Mouse (Mus musculus) kidney, embryonic 16.5 days (tissue): ENCODE measurements at regions not wholly inside any gene's neighbourhood (a gene's known extent, or its start where the extent isn't known, plus 50 kb on each side); places are given as distances from the start of the nearest gene placed in this dataset.
A peak's percentile ranks its signal among the peaks of the same experiment; 100 is the strongest.

Source experiments
- ATAC-seq: fragments of 200-750 bp; cut with Nextera tagmentation; 2 replicates; pipeline ENCODE4 v1.8.0; 2017; ENCODE audit warnings: moderate TSS enrichment; ENCODE audit not compliant: low FRiP score, low TSS enrichment
- H3K27ac ChIP-seq: fragments of 300-500 bp; sonication (generic); 2 replicates; pipeline ENCODE4 v1.5.1; 2014; ENCODE audit warnings: low read length
- H3K27me3 ChIP-seq: fragments of 300-500 bp; sonication (generic); 2 replicates; pipeline ENCODE4 v1.6.1; 2014; ENCODE audit warnings: low read length, control low read depth, mixed read lengths; ENCODE audit not compliant: insufficient read depth
- H3K36me3 ChIP-seq: fragments of 300-500 bp; sonication (generic); 2 replicates; pipeline ENCODE4 v1.6.1; 2014; ENCODE audit warnings: low read length, control low read depth, mixed read lengths; ENCODE audit not compliant: insufficient read depth
- H3K4me1 ChIP-seq: fragments of 300-500 bp; sonication (generic); 2 replicates; pipeline ENCODE4 v1.6.1; 2014; ENCODE audit warnings: low read length, control low read depth, mixed read lengths; ENCODE audit not compliant: insufficient read depth
- H3K4me2 ChIP-seq: fragments of 300-500 bp; sonication (generic); replicated peaks from 2 replicates; pipeline ENCODE4 v1.6.1; 2014; ENCODE audit warnings: low read depth, low read length
- H3K4me3 ChIP-seq: fragments of 300-500 bp; sonication (generic); 2 replicates; pipeline ENCODE4 v1.5.1; 2014; ENCODE audit warnings: mild to moderate bottlenecking, low read length
- H3K9ac ChIP-seq: fragments of 300-500 bp; sonication (generic); replicated peaks from 2 replicates; pipeline ENCODE4 v1.6.1; 2014; ENCODE audit warnings: low read length
- H3K9me3 ChIP-seq: fragments of 300-500 bp; sonication (generic); 2 replicates; pipeline ENCODE4 v1.6.1; 2016; ENCODE audit warnings: low read length, control low read depth
- WGBS: fragments of 180-500 bp; shearing (Covaris S2); extraction: QIAGEN DNeasy Blood & Tissue Kit; methylation state at CpG from one replicate; pipeline ENCODE4 v1.1.7; 2014; 5-methylcytosine and 5-hydroxymethylcytosine counted together

DNA sequence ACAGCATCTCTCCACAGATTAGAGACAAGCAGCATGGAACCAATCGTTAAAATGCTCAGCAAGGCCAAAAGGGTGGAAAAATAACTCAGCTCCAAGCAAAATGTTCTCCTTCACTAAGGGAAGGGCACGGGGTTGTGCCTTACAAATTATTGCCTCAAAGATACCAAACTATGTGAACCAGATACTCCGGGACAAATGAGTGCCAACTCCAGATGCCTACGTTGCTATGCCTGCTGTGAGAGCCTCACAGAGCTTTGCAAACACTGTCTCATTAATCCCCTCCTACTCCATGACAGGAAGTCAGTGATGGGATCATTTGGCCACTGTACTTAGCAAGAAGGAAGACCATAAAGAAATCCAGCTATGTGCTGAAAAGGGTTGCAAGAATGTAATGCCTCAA lies 345.9 kb upstream of the Map3k7 start:
- Histone ChIP-seq H3K4me1 (peaks cover 8% of the 10 kb centered on the region), H3K36me3 (no peaks in the 10 kb centered on the region), H3K27me3 (no peaks in the 10 kb centered on the region), H3K4me3 (no peak overlapping the region), H3K27ac (no peak overlapping the region), H3K9ac (no peak overlapping the region), H3K9me3 (no peaks in the 10 kb centered on the region), H3K4me2 (no peak overlapping the region)
- ATAC-seq: no peak
- WGBS: 48% methylated on average over 4 of the region's 4 CpGs

GRCm38 (mm10) chr4:31621205-31621604 lies 342.7 kb upstream of the Map3k7 start:
- WGBS: 95% methylated on average over 2 of the region's 2 CpGs
- Histone ChIP-seq H3K4me3 (no peak overlapping the region), H3K9ac (no peak overlapping the region), H3K4me1 (no peaks in the 10 kb centered on the region), H3K36me3 (no peaks in the 10 kb centered on the region), H3K9me3 (no peaks in the 10 kb centered on the region), H3K27me3 (no peaks in the 10 kb centered on the region), H3K4me2 (no peak overlapping the region), H3K27ac (no peak overlapping the region)
- no peak for ATAC-seq

DNA sequence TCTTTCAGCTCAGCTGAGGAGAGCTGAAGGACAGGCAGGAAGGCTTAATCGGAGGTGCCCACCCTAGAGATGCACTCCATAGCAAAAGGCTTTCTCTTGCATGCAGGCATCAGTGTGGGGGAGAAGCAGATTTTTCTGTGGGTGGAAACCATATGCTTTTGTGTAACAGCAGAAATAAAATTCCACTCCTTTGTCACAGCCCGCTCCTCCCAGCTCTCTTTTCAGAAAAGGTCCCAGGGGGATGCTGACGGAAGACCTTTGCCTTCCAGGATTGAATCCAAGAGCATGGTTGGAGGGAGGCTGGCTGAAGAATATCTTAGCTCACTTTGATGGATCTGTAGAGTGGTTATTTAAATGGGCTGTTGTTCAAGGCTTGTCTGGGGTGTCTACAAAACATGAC lies 336.8 kb upstream of the Map3k7 start:
- no peak overlapping the region for H3K9ac ChIP-seq
- no peaks in the 10 kb centered on the region for H3K9me3 ChIP-seq
- H3K4me2 ChIP-seq: no peak overlapping the region
- no peak overlapping the region for H3K27ac ChIP-seq
- 54% methylated on average over 3 of the region's 3 CpGs for WGBS
- no peaks in the 10 kb centered on the region for H3K27me3 ChIP-seq
- ATAC-seq: no peak
- H3K4me1 ChIP-seq: no peaks in the 10 kb centered on the region
- H3K4me3 ChIP-seq: no peak overlapping the region
- no peaks in the 10 kb centered on the region for H3K36me3 ChIP-seq

DNA sequence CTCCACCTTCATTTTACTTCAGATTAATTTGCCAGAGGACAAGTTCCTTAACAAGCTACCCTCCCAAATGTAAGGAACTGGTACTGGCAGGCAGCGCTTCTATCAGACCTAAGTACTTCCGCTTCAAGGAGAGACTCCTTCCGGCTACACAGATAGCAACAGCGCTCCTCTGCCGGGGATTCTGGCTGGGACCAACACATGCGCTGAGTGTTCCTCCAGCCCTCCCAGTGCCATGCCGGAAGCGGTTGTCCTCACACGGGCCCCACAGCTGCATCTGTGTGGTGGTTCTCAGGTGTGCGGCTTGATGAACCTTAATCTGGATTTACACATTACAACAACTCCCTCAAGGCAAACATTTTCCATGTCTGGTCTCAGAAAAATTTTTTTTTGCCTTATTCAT lies 336.1 kb upstream of the Map3k7 start:
- Histone ChIP-seq H3K4me3 (no peak overlapping the region), H3K27ac (no peak overlapping the region), H3K9me3 (no peaks in the 10 kb centered on the region), H3K4me2 (no peak overlapping the region), H3K27me3 (no peaks in the 10 kb centered on the region), H3K36me3 (no peaks in the 10 kb centered on the region), H3K9ac (no peak overlapping the region), H3K4me1 (no peaks in the 10 kb centered on the region)
- 94% methylated on average over 10 of the region's 10 CpGs for WGBS
- ATAC-seq: no peak

DNA sequence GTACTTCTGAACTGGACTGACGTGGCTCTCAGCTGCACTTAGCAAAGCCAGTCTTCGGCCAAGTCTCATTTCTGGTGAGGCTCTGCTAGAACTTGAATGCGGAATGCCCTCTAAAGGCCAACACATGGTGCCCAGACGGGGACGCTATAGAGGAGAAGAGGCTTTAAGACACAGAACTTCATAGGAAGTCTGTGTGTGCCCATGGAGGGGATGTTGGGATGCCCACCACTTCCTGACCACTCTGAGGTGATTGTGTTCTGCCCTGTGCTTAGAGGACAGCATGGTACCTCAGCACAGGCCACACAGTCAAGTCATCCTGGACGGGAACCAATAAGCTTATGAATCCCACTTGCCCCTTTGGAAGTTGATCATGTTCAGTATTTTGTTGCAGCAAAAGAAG lies 325.3 kb upstream of the Map3k7 start:
- Histone ChIP-seq H3K4me3 (no peak overlapping the region), H3K9ac (no peak overlapping the region), H3K4me1 (peaks cover 10% of the 10 kb centered on the region; the same call in 1 of the 2 replicates), H3K9me3 (no peaks in the 10 kb centered on the region), H3K4me2 (no peak overlapping the region), H3K27ac (no peak overlapping the region), H3K36me3 (no peaks in the 10 kb centered on the region), H3K27me3 (no peaks in the 10 kb centered on the region)
- 91% methylated on average over 6 of the region's 6 CpGs for WGBS
- ATAC-seq: no peak

- H3K9ac ChIP-seq: no peak overlapping the region
- peak overlapping the region; percentile 22; the same call in 1 of the 2 replicates for H3K4me2 ChIP-seq
- WGBS: 34% methylated on average over 9 of the region's 9 CpGs
- ATAC-seq: peak; percentile 88
- peaks cover 10% of the 10 kb centered on the region; the same call in 1 of the 2 replicates for H3K4me1 ChIP-seq
- no peaks in the 10 kb centered on the region for H3K9me3 ChIP-seq
- no peaks in the 10 kb centered on the region for H3K27me3 ChIP-seq
- no peak overlapping the region for H3K27ac ChIP-seq
- H3K4me3 ChIP-seq: no peak overlapping the region
- no peaks in the 10 kb centered on the region for H3K36me3 ChIP-seq
Observed at GRCm38 (mm10) chr4:31642161-31642560, 321.7 kb upstream of the Map3k7 start.

GRCm38 (mm10) chr4:31642593-31643290 lies 321.2 kb upstream of the Map3k7 start:
- H3K4me2 ChIP-seq: 0 out of 2 replicates have a peak overlapping the region, but pooled peaks have one; percentile 22
- ATAC-seq: peak; percentile 53; the same call in 1 of the 2 replicates
- no peak overlapping the region for H3K9ac ChIP-seq
- H3K4me1 ChIP-seq: peaks cover 10% of the 10 kb centered on the region; the same call in 1 of the 2 replicates
- H3K36me3 ChIP-seq: no peaks in the 10 kb centered on the region
- 61% methylated on average over 10 of the region's 10 CpGs for WGBS
- H3K4me3 ChIP-seq: no peak overlapping the region
- H3K9me3 ChIP-seq: no peaks in the 10 kb centered on the region
- H3K27me3 ChIP-seq: no peaks in the 10 kb centered on the region
- H3K27ac ChIP-seq: 0 out of 2 replicates have a peak overlapping the region, but pooled peaks have one; percentile 6

DNA sequence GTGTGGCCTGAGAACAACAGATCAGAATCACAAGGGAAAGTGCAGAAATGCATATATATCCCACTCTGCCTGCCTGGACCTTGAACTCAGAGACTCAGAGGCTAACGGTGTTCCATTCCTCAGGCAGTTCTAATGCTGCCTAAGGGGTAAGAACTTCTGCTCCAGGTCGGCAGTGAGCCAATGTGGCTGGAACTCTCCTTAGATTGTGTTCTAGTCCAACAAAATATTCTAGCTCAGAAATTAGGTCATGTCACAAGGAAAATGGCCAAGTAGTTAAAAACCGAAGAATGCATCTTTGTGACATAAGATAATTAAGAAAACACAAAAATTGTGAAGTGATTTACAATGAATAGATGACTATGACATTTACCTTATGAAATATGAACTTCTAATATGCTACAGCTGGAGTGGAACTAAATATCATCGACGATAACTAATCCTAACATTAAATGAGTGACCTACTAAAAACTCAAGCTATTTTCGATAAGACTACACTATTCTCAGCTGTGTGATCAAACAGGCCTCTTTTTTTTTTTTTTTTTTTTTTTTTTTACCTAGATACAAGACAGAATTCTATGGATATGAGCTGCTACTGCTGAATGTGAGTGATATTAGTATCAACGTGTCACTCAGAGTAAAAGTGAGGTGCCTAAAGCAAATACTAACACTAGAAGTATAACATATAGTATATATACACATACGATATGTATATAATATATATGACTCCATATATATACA lies 315.1 kb upstream of the Map3k7 start:
- Histone ChIP-seq H3K9me3 (no peaks in the 10 kb centered on the region), H3K4me2 (no peak overlapping the region), H3K27ac (no peak overlapping the region), H3K27me3 (no peaks in the 10 kb centered on the region), H3K9ac (no peak overlapping the region), H3K4me3 (no peak overlapping the region), H3K36me3 (no peaks in the 10 kb centered on the region), H3K4me1 (no peaks in the 10 kb centered on the region)
- no peak for ATAC-seq
- WGBS: 87% methylated on average over 8 of the region's 8 CpGs

DNA sequence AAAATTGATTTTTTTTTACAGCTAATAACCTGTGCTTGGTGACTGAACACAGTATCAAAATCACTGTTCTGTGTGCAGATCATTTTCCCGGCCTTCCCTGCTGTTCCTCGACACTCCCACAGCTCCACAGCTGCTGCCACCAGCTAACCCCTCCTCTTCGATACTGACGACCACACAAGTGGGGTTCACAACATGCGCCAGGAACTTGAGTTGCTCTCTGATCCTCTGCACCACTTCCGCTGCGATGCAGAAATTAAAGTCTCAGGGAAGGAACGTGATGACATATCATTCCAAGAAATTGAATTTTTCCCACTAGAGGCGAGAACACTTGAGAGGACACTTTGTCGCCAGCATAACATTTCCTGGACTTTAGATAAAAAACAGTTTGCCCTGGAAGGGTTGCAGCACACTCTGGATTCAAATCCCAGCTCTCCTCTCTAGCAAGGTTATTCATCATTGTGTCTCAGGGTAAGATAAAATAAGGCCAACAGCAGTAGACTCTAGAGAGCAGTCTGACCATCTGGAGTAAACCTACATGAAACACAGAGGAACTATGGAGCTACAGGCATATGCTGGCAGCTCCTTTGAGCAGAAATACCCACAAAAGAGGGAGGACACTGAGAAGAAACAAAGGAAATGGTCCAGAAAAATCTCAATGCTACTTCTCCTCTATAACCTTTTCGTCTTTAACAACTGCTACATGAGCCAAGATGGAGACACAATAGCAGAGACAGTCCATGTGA lies 308.4 kb upstream of the Map3k7 start:
- 57% methylated on average over 11 of the region's 11 CpGs for WGBS
- H3K27ac ChIP-seq: no peak overlapping the region
- H3K4me3 ChIP-seq: no peak overlapping the region
- no peak overlapping the region for H3K9ac ChIP-seq
- no peaks in the 10 kb centered on the region for H3K27me3 ChIP-seq
- peak; percentile 19; the same call in 1 of the 2 replicates for ATAC-seq
- no peaks in the 10 kb centered on the region for H3K9me3 ChIP-seq
- no peaks in the 10 kb centered on the region for H3K4me1 ChIP-seq
- H3K4me2 ChIP-seq: no peak overlapping the region
- H3K36me3 ChIP-seq: no peaks in the 10 kb centered on the region
